Mouse (Mus musculus) small intestine, adult 2 months (tissue): Measurements from ENCODE around the gene H2-M10.6.

Source experiments
- CTCF ChIP-seq: fragments of 200-500 bp; IDR thresholded peaks from 2 replicates; pipeline ENCODE4 v1.5.1; 2012; ENCODE audit warnings: low read depth, mild to moderate bottlenecking, control low read depth, inconsistent platforms, low read length, moderate library complexity, mixed read lengths; ENCODE audit not compliant: insufficient replicate concordance, insufficient read length; ENCODE audit errors: extremely low read depth
- POLR2A ChIP-seq: fragments of 200-500 bp; IDR thresholded peaks from 2 replicates; pipeline ENCODE4 v1.6.1; 2012; ENCODE audit warnings: low read depth, mild to moderate bottlenecking, control low read depth, inconsistent platforms, low read length, moderate library complexity

- no peak for TF ChIP-seq CTCF
- no peak for TF ChIP-seq POLR2A
Observed at GRCm38 (mm10) chr17:36839931-36840330, 28.0 kb downstream of the H2-M10.6 start.
